Mouse (Mus musculus): ENCODE data around the gene Ehmt1. TPM values are rescaled to one million over a fixed set of nuclear protein-coding genes. Genes with fewer than 3 reads are reported as not detected.

Ehmt1 gene
- polyA plus RNA-seq, 1 experiment from 2014 or later, result 119 TPM

DNA sequence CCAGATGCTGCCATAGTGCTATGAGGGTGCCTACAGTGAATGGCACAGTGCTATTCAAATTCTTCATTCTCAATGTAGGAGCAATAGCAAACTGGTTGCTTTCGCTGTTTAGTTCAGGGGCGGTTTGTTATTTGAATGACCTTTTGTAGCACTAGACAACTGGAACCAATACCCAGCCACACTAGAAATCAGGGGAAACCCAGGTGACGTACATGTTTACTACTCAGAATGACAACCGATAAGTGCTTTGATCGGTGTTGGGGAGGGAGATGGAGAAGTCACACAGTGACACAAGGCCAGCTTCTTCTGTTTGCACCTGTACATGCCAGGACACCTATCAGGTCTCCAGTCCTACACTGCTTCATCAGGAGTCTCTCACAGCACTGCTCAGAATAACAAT is 10.2 kb upstream of the Ehmt1 start:
- Histone ChIP-seq H3K36me3 (no peaks in the 10 kb centered on the region), H3K27ac (no peak overlapping the region), H3K4me1 (peaks cover 8% of the 10 kb centered on the region), H3K4me2 (replicated peaks) (no peak overlapping the region), H3K27me3 (peaks cover 11% of the 10 kb centered on the region; the same call in 1 of the 2 replicates), H3K9ac (no peak overlapping the region), H3K4me3 (no peak overlapping the region), H3K9me3 (no peaks in the 10 kb centered on the region)
- ATAC-seq (ENCODE audit: low FRiP score, low read depth), result no peak
- 89% methylated on average over 5 of the region's 5 CpGs for WGBS

DNA sequence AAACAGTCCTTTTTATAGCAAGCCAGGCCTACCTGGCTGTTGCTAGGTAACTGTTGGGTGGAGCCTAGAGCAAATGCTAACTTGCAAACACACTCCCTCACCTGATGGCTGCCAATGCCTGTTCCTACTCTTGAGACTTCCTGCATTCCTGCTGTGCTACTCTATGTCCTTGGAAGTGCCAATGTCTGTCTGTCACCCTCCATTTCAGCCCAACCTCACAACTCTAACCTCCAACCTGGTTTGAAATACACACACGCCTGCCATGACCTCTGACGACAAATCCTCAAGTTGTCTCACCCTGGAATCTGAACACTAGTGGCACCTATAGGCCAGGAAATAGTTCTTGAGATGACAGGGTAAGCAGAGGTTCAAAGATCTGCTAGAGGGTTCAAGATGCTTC is 9.7 kb upstream of the Ehmt1 start:
- no peaks in the 10 kb centered on the region for H3K9me3 ChIP-seq
- WGBS, result 59% methylated on average over 2 of the region's 2 CpGs
- H3K36me3 ChIP-seq, result no peaks in the 10 kb centered on the region
- H3K4me1 ChIP-seq, result peaks cover 3% of the 10 kb centered on the region
- H3K4me2 ChIP-seq (replicated peaks), result no peak overlapping the region
- H3K4me3 ChIP-seq, result no peak overlapping the region
- no peak overlapping the region for H3K9ac ChIP-seq
- no peak for ATAC-seq (ENCODE audit: low FRiP score, low read depth)
- no peak overlapping the region for H3K27ac ChIP-seq
- peaks cover 8% of the 10 kb centered on the region; the same call in 1 of the 2 replicates for H3K27me3 ChIP-seq

DNA sequence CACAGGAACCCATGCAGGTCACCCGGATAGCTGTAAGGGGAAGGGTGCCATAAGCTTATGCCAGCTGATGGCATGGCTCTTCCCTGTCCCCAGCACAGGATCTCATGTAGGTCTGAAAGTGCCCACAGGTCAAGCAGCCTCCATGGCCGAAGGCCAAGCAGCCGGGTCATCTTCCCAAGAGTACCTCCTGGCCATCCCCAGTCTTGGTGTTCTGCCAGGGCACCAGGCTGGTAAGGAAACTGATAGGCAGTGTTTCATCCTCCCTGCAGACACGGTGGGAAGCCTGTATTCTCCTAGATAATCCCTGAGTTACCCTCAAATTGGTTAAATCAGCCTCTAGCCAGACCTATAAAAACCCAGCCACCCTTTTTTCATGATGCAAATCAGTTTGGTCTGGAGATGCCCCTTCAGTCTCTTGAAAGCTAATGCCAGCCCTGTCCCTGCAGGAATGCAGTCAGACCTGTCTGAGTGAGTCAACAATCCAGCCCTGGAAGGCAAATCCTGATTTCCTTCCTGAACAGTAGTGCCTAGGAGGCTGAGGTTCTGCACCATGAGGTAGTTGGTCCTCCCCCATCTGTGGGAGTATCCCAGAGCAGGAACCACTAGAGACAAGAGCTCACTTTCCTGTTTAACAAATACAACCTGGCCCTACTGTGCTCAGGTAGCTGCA is 8.5 kb upstream of the Ehmt1 start:
- no peak overlapping the region for H3K27ac ChIP-seq
- no peak for ATAC-seq (ENCODE audit: low FRiP score, low read depth)
- H3K4me2 ChIP-seq (replicated peaks), result no peak overlapping the region
- 71% methylated on average over 4 of the region's 4 CpGs for WGBS
- no peaks in the 10 kb centered on the region for H3K9me3 ChIP-seq
- H3K9ac ChIP-seq, result no peak overlapping the region
- no peaks in the 10 kb centered on the region for H3K4me1 ChIP-seq
- H3K4me3 ChIP-seq, result no peak overlapping the region
- H3K27me3 ChIP-seq, result peaks cover 4% of the 10 kb centered on the region; the same call in 1 of the 2 replicates
- H3K36me3 ChIP-seq, result no peaks in the 10 kb centered on the region

DNA sequence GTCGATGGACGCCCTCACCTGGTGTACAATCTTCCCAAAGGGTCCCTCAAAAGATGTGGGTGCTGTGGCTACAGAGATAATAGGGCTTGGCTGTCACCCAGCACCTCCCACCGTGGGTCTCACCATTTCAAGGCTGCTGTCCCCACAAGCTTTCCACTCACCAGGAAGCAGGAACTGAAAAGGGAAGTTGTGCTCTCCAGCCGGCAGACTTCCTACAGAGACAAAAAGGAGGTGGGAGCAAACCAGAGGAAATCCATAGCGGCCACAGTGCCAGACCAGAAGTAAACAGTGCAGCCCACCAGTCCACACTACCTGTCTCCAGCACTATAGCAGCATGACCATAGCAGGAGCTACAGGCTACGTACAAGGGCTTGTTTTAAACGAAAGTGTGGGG is 7.5 kb upstream of the Ehmt1 start:
- Histone ChIP-seq H3K36me3 (no peaks in the 10 kb centered on the region), H3K9me3 (no peaks in the 10 kb centered on the region), H3K27me3 (peaks cover 4% of the 10 kb centered on the region; the same call in 1 of the 2 replicates), H3K4me2 (replicated peaks) (no peak overlapping the region), H3K9ac (no peak overlapping the region), H3K4me1 (no peaks in the 10 kb centered on the region), H3K27ac (no peak overlapping the region), H3K4me3 (no peak overlapping the region)
- 69% methylated on average over 7 of the region's 7 CpGs for WGBS
- ATAC-seq (ENCODE audit: low FRiP score, low read depth), result no peak

DNA sequence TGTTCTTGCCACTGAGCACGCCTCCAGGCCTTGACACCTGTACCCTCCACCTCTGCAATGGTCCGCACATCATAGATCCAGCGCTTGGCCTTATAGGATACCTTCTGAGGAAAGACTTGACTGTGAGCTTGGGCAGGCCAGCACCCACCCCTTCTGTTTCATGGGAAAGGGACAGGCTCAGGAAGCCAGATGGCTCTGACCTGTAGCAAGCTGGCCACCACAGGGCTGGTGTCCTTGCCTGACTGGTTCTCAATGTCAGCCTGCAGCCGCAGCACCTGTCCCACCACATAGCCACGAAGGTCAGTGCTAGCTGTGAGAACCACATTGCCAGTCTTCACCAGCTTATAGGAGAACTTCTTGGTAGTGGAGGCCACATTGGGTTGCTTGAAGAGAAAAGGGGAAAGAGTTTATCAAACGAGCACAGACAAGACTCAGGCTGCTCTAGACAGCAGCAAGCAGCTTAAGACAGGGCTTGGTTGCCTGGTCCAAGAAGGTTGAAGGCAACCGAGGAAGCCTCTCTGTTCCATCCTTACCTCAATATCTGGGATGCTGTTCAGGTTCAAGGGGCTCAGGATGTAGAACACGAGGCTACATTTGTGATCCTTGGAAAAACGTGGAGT is 7.0 kb upstream of the Ehmt1 start:
- no peak overlapping the region for H3K9ac ChIP-seq
- H3K36me3 ChIP-seq, result no peaks in the 10 kb centered on the region
- ATAC-seq (ENCODE audit: low FRiP score, low read depth), result no peak
- no peak overlapping the region for H3K27ac ChIP-seq
- no peak overlapping the region for H3K4me3 ChIP-seq
- no peak overlapping the region for H3K4me2 ChIP-seq (replicated peaks)
- 80% methylated on average over 9 of the region's 9 CpGs for WGBS
- no peaks in the 10 kb centered on the region for H3K9me3 ChIP-seq
- H3K4me1 ChIP-seq, result no peaks in the 10 kb centered on the region
- H3K27me3 ChIP-seq, result peaks cover 4% of the 10 kb centered on the region; the same call in 1 of the 2 replicates

DNA sequence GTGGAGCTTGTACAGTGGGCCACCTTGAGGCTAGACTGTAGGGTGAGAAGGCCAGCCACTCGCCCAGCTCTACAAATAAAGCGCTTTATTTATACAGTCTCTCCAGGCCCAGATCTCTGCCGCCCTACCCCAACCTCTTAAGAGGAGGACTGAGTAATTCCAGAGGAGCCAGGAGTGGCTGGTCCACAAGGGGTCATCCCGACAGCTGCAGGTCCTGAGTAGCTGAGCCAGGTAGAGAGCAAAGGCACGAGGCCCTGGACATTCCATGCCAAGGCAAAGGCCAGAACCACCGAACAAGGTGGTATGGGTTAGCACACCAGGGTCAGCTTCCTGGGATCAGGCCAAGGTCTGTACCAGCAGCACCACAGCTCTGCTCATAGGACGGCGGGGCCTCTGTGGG is 5.9 kb upstream of the Ehmt1 start:
- Histone ChIP-seq H3K9ac (no peak overlapping the region), H3K36me3 (no peaks in the 10 kb centered on the region)

DNA sequence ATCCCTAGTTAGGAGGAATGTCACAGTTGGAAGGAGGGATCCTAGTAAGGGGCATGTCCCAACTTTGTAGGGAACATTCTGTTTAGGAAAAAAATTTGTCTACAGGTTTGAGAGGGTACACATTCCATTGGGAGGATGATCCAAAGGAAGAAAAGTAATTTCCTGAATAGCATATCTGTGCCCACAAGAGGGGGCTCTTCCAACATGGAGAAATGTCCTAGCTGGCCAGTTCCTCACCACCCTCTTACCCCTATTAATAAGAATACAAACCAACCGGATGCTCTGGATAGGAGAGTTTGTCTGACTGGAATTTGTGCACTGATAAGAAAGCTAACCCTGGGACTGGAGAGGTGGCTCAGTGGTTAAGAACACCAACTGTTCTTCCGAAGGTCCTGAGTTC is 4.1 kb upstream of the Ehmt1 start:
- no peak for ATAC-seq (ENCODE audit: low FRiP score, low read depth)
- 64% methylated on average over 2 of the region's 2 CpGs for WGBS
- H3K27me3 ChIP-seq, result no peaks in the 10 kb centered on the region
- H3K9me3 ChIP-seq, result no peaks in the 10 kb centered on the region
- H3K4me2 ChIP-seq (replicated peaks), result no peak overlapping the region
- no peaks in the 10 kb centered on the region for H3K4me1 ChIP-seq
- H3K27ac ChIP-seq, result no peak overlapping the region
- H3K36me3 ChIP-seq, result no peaks in the 10 kb centered on the region
- no peak overlapping the region for H3K9ac ChIP-seq
- no peak overlapping the region for H3K4me3 ChIP-seq

More for the DNA sequence above, 5.9 kb upstream of the Ehmt1 start:
- H3K4me1 ChIP-seq, result no peaks in the 10 kb centered on the region
- ATAC-seq (ENCODE audit: low FRiP score, low read depth), result no peak
- H3K27ac ChIP-seq, result no peak overlapping the region
- no peaks in the 10 kb centered on the region for H3K9me3 ChIP-seq
- no peak overlapping the region for H3K4me3 ChIP-seq
- WGBS, result 83% methylated on average over 8 of the region's 8 CpGs
- peaks cover 4% of the 10 kb centered on the region; the same call in 1 of the 2 replicates for H3K27me3 ChIP-seq
- no peak overlapping the region for H3K4me2 ChIP-seq (replicated peaks)

DNA sequence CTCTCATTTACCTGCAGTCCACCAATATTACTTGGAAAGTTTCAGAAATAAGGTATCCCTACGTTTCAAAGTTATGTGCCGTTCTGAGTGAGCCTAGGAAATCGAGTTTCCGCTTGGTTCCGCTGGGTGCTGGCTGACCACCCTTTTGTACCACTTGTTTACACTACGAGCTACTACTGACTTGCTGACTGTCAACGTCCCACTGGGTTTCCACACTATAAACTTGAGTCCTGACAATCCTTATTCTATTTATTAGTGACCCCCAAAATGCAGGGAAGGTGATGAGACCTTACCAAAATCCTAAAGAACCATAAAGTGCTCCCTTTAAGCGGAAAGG is 393 bp upstream of the Ehmt1 start:
- peak; percentile 65 for ATAC-seq (ENCODE audit: low FRiP score, low read depth)
- H3K27ac ChIP-seq, result peak overlapping the region; percentile 67; the same call in 1 of the 2 replicates
- peak overlapping the region; percentile 67 for H3K9ac ChIP-seq

DNA sequence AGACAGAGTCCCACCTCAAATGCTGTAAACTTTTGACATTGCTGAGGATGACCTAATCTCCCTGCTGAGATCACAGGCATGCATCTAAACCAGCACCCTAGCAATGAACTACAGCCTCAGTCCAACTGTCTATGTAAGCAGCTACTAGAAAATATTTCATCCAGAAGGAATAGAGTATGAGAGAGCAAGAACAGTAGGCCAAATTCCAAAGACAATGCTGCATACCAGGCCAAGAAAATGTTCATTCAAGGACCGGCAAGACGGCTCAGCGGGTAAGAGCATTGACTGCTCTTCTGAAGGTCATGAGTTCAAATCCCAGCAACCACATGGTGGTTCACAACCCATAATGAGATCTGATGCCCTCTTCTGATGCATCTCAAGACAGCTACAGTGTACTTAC is 4.7 kb downstream of the Ehmt1 start:
- no peaks in the 10 kb centered on the region for H3K27me3 ChIP-seq
- no peak for ATAC-seq (ENCODE audit: low FRiP score, low read depth)
- peaks cover 17% of the 10 kb centered on the region for H3K36me3 ChIP-seq
- 93% methylated on average over 3 of the region's 3 CpGs for WGBS
- H3K9me3 ChIP-seq, result no peaks in the 10 kb centered on the region
- H3K4me3 ChIP-seq, result no peak overlapping the region
- peaks cover 12% of the 10 kb centered on the region for H3K4me1 ChIP-seq
- H3K27ac ChIP-seq, result no peak overlapping the region
- H3K9ac ChIP-seq, result no peak overlapping the region
- no peak overlapping the region for H3K4me2 ChIP-seq (replicated peaks)

More for the DNA sequence above, 393 bp upstream of the Ehmt1 start:
- Histone ChIP-seq H3K9me3 (no peaks in the 10 kb centered on the region), H3K27me3 (no peaks in the 10 kb centered on the region), H3K36me3 (no peaks in the 10 kb centered on the region), H3K4me1 (peaks cover 12% of the 10 kb centered on the region), H3K4me2 (replicated peaks) (peak overlapping the region; percentile 65), H3K4me3 (peak overlapping the region; percentile 77)
- WGBS, result 9% methylated on average over 8 of the region's 8 CpGs

DNA sequence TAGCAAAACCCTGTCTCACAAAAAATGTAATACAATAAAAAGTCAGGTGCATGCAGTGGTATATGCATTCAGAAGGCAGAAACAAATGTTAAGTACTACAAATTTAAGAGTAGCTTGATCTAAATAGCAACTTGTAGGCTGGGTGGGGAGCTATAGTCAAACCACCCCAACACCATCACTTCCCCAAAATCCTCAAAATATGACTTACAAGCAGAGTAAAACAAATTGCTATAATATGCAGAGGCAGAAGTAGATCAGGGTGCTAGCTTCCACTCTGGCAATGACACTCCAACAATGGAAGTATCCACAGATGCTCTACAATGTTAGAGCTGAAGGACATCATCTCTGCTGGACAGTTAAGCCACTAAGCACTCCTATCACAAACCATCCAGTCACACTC is 6.8 kb downstream of the Ehmt1 start:
- H3K4me2 ChIP-seq (replicated peaks), result no peak overlapping the region
- H3K9me3 ChIP-seq, result no peaks in the 10 kb centered on the region
- ATAC-seq (ENCODE audit: low FRiP score, low read depth), result no peak
- no peaks in the 10 kb centered on the region for H3K27me3 ChIP-seq
- H3K27ac ChIP-seq, result no peak overlapping the region
- no peak overlapping the region for H3K9ac ChIP-seq
- peaks cover 5% of the 10 kb centered on the region for H3K4me1 ChIP-seq
- H3K4me3 ChIP-seq, result no peak overlapping the region
- H3K36me3 ChIP-seq, result peaks cover 17% of the 10 kb centered on the region

DNA sequence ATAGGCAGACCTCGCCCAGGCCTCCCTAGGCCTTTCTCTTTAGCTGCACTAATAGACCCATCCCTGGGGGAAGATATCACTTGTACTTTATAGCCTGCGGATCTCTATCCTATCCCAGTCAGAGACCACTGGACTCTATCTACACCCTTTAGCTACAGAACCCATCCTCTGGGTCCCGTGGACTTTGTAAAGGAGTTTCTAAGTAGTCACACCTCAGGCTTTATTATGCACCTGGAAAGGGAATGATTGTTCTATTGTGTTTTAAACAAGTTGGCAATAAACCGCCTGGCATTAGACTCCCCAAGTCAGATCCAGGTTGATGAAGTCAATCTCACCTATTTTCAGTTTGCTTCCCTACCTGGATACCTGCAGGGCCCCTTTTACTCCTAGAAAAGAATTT is 7.2 kb downstream of the Ehmt1 start:
- no peak overlapping the region for H3K27ac ChIP-seq
- peaks cover 1% of the 10 kb centered on the region; the same call in 1 of the 2 replicates for H3K4me1 ChIP-seq
- no peak overlapping the region for H3K4me2 ChIP-seq (replicated peaks)
- no peak overlapping the region for H3K4me3 ChIP-seq
- peaks cover 17% of the 10 kb centered on the region for H3K36me3 ChIP-seq
- no peaks in the 10 kb centered on the region for H3K9me3 ChIP-seq
- no peak overlapping the region for H3K9ac ChIP-seq
- WGBS, result 89% methylated on average over 4 of the region's 4 CpGs
- ATAC-seq (ENCODE audit: low FRiP score, low read depth), result no peak
- no peaks in the 10 kb centered on the region for H3K27me3 ChIP-seq

DNA sequence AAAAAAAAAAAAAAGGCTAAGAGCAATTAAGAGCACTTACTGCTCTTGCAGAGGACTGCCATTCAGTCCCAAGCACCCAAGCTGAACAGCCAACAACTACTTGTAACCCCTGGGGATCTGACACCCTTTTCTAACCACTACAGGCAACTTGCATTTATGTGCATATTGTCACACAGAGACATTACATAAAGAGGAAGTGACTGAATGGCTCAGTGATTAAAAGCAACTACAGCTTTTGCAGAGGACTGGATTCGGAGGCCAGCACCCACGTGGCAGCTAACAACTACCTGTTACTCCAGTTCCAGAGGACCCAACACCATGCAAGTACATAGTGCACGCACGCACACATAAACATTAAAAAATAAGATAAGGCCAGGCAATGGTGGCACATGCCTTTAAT is 8.9 kb downstream of the Ehmt1 start:
- H3K4me3 ChIP-seq, result no peak overlapping the region
- no peak for ATAC-seq (ENCODE audit: low FRiP score, low read depth)
- no peak overlapping the region for H3K4me2 ChIP-seq (replicated peaks)
- no peak overlapping the region for H3K27ac ChIP-seq
- peaks cover 11% of the 10 kb centered on the region for H3K4me1 ChIP-seq
- no peak overlapping the region for H3K9ac ChIP-seq
- H3K27me3 ChIP-seq, result no peaks in the 10 kb centered on the region
- WGBS, result 92% methylated on average over 4 of the region's 4 CpGs
- H3K36me3 ChIP-seq, result peaks cover 17% of the 10 kb centered on the region
- no peaks in the 10 kb centered on the region for H3K9me3 ChIP-seq

Data from limb, embryonic 13.5 days (tissue).